Mouse (Mus musculus): ENCODE measurements at regions not wholly inside any gene's neighbourhood (a gene's known extent, or its start where the extent isn't known, plus 50 kb on each side); places are given as distances from the start of the nearest gene placed in this dataset.

- TF ChIP-seq CTCF (conservative IDR thresholded peaks at IDR 0.05; ENCODE audit: insufficient read depth, insufficient read length, low read depth, low read length) (no peak), POLR2A (IDR thresholded peaks at IDR 0.05; ENCODE audit: low read depth, low read length) (no peak)
These were observed 96.9 kb upstream of the Arl4c start for GRCm38 (mm10) chr1:88798874-88799273.

Data from kidney, adult 2 months (tissue).